In the genomic region with DNA sequence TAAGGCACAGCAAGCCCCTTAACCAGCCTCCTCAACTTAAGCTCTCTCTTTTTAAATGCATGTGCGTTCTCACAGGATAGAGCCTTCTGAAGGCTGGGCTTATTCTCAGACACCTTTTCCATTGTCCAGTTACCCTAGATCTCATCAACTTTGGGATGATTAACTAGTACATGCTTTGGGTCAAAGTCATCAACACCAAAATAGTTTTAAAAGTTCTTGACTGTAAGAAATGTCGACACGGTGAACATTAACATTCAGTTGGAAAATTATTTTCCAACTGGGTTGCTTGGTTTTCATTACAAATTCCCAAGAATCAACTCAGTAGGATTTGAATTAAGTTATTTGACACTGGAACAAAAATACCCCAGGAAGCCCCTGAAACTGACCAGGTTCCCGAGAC, we compare ENCODE assay signal across 15 mouse cellular contexts.
"Had no signal": no experiment of that assay in that cellular context is flagged by ENCODE, and none has a peak within 500 bp of the region (broad histone marks: within the 10 kb centered on the region; RNA-seq: fewer than 3 reads in every experiment).

No protein-coding gene starts in this region.

- H3K36me3 ChIP-seq: neural tube, embryonic 15.5 days; stomach, embryonic 15.5 days had no signal

- H3K27ac ChIP-seq: neural tube, embryonic 15.5 days; stomach, embryonic 15.5 days; stomach, postnatal 0 days had no signal

- H3K4me2 ChIP-seq: neural tube, embryonic 15.5 days; stomach, embryonic 15.5 days had no signal

- H3K9ac ChIP-seq: neural tube, embryonic 15.5 days; stomach, embryonic 15.5 days had no signal

- DNase-seq: retina, postnatal 1 day; right cerebral cortex, adult 18-20 months; right cerebral cortex, postnatal 14 days; right cerebral cortex, postnatal 25 days; right cerebral cortex, postnatal 4 days; spleen, adult 18-20 months; thymus, adult 18-20 months; thymus, adult 2 months; thymus, postnatal 14 days; thymus, postnatal 25 days; thymus, postnatal 36 days; thymus, postnatal 4 days had no signal

- H3K27me3 ChIP-seq: neural tube, embryonic 15.5 days; stomach, embryonic 15.5 days had no signal

- H3K9me3 ChIP-seq: neural tube, embryonic 15.5 days; stomach, embryonic 15.5 days had no signal

- H3K4me3 ChIP-seq: neural tube, embryonic 15.5 days; stomach, embryonic 15.5 days had no signal
